Mouse (Mus musculus) naive thymus-derived CD4-positive, alpha-beta T cell, adult 2 months (primary cell): ENCODE data around the gene Mapk9.
"Not testable (repeated sequence)": the region's sequence is repeated elsewhere in the genome, so short reads cannot be mapped to it uniquely, and the experiment has no call there.

ENCODE experiments used
- DNase-seq: peaks from one replicate; pipeline ENCODE4 v3.0.0-alpha.2; 2011; ENCODE audit warnings: low read depth

Gene Mapk9

DNA sequence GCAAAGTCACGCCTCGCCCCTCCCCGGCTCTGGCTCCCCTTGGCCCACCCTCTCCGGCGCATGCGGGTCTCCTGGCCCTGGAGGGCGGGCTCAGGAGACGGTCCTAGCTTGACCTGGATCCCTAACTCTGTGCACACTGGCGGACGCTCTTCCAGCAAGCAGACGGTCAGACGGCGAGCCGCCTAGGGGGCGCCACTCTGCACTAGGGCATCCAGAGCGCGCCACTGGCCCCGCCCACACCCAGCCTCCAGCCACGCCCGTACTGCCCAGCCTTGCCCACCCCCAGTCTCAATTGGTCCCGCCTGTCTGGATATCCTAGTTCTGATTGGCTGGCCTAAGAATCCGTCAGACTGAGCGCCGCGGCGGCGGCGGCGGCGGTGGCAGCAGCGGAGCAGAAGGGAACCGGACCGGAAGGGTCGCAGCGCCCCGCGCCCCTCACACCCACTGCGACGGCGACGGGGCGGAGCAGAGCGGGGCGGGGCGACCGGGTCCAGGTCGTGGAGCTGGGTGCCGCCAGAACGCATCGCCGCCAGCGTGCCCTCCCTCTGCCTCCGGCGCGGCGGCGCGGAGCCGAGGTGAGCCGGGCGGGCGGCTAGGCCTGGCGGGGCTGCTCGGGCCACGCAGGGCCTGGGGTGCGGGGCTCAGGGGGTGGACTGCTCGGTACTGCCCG lies at the start of gene Mapk9:
TSS of gene Mapk9 (plus strand) at position 351 of the 670 bp plus-strand sequence.
- DNase-seq = peak; percentile 98

DNA sequence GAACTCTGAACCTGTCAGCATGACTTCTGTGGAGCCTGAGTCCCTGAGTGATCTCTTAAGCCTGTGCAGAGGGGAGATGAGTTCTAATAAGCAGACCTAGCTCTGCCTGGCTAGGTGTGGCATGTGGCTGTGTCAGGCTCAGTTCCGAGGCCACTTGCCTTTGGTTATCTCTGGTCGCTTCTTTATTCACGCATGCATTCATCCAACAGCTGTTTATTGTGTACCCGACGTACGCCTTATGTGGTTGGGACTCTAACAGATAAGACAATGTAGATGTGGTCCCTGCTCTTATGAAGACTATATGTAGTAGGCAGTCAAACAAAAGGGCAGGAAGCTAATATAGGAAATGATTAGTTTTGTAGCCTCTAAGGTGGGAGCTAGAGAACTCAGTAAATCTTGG lies 47.6 kb upstream of the Mapk9 start:
- DNase-seq = no peak

DNA sequence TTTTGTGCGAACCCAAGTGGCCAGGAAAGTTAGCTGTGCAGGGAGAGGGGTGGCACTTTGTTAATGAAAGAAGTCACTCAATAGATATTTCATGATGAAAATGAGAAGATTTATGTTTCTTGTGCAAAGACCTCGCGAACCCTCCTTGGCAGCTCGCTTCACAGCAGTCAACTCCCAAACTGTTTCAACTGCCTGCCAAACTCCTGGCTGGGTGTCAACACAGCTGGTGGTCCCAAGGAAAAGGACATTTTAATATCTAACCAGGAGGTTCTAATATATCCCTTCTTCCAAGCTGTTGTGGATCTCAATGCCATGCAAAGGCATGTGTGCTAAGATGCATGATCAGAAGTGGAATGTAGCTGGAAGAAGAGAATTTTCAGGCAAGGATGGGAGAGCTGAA lies 45.0 kb upstream of the Mapk9 start:
- no peak for DNase-seq

DNA sequence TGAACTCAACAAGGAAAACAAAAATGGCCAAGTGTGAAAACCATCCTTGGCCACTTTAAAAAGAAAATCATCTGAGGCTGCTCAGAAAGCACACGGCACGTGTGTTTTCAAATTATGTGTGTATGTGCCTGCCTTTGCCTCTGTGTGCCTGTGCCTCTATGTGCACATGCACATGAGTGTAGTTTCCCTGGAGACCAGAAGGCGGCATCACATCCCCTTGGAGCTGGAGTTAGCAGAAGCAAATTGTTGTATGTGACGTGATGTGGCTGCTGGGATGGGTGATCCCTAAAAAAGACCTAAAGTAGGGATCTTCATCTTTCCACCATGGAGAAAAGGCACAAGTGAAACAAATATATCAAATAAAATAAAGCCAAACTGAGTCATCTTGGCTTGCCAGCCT lies 42.8 kb upstream of the Mapk9 start:
- DNase-seq = no peak

DNA sequence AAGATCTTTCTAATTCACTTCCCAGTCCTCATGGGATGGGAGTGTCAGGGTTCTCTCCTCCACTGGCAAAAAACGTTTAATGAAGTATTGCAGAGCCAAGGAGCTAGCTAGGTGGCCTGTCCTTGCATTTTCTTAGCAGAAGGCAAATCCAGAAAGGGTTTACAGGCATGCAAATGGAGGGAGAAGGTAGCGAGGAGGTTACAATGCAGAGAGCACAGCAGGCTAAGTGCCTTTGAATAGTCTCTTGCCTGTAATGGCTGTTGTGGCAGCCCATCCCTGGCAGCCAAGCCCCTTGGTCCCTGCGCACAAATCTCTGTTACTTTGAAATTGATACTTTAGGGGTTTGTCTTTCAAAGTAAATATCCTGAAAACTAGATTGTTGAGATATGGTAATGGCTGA lies 40.3 kb upstream of the Mapk9 start:
- no peak for DNase-seq

DNA sequence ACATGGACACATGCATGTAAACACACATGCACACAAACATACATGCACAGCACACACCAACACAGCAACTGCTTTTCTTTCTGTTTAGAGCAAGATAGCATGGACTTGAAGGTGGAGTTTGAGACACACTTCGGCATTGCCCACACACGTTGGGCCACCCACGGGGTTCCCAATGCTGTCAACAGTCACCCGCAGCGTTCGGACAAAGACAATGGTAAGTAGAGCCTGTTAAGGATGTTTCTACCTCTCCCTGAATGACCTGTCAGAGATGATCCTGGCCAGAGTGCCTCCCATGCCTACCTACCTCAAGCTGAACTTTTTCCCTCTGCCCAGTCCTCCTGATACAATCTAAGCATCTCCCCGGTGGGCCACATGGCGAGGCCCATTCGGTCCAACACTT lies 37.6 kb upstream of the Mapk9 start:
- no peak for DNase-seq

DNA sequence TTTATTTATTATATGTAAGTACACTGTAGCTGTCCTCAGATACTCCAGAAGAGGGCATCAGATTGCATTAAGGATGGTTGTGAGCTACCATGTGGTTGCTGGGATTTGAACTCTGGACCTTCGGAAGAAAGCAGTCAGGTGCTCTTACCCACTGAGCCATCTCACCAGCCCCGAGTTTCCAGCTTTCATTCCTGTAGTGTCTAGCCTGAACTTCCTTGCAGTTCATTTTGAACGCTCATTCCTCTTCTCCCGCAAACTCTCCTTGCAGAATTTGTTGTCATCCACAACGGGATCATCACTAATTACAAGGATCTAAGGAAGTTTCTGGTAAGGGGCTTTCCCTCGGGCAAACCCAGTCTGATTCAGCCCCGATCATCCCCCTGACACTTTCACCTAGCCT lies 35.9 kb upstream of the Mapk9 start:
- not testable (repeated sequence) for DNase-seq

DNA sequence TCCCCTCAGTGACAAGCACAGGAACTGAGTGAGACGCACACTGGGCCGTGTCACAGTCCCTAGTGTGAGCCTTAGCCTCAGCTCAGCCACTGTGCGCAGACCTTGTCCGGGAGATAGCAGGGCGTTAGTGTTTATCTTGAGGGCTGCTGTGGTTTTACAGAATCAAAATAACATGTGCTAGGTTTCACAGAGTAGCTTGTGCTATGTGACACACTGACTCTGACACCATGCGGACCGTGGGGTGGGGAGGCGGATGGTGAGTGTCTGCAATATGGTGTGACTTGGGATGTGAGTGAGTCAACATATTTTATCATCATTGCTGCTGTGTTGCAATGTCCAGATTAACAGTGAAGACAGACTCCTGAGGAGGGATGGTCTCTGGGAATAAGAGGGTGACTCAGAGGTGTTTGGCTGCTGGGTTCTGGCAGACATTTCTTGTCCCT lies 35.4 kb upstream of the Mapk9 start:
- DNase-seq = peak; percentile 33

DNA sequence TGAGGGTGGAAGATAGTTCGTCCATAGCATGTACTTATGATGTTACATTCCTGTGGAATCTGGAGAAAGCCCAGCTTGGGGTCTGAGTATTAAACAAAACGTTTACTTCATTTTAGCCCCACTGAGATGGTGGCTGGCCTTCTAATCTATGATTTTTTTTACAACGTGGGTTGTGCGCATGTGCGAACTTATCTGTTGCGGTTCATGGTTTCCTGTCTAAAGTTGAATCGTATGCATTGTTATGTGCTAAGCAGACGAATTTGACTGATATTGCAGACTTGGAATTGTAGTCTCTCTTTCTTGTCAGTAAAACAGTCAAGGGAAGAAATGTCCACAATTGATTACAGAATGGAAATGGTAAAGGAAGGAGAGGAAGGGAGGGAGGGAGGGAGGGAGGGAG lies 34.7 kb upstream of the Mapk9 start:
- peak; percentile 84 for DNase-seq

DNA sequence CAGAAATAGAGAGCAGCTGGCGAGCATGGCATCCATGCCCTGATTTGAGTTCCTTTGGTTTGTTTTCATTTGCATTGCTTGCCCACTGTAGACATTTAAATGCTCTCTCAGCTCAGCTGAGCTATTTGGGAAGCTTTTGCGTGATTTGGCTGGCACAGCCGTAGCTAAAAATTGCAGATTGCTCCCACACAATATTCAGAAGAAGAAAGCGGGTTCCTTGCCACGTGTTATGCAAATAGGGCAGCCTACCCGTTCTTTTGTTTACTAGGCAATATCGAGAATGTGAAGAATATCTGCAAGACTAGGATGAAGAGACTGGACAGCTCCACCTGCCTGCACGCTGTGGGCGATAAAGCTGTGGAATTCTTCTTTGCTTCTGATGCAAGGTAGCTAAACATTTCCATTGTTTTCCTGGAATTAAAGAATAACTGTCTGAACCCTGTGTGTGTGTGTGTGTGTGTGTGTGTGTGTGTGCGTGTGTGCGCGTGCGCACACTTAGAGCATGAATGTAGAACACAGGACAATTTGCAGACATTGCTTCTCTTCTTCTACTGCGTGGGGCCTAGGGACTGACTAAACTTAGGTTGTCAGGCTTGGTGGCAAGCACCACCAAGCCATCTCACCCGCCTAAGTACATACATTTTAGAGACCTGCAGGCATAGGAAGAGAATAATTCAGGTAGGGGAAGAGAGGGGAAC lies 27.5 kb upstream of the Mapk9 start:
- no peak for DNase-seq

DNA sequence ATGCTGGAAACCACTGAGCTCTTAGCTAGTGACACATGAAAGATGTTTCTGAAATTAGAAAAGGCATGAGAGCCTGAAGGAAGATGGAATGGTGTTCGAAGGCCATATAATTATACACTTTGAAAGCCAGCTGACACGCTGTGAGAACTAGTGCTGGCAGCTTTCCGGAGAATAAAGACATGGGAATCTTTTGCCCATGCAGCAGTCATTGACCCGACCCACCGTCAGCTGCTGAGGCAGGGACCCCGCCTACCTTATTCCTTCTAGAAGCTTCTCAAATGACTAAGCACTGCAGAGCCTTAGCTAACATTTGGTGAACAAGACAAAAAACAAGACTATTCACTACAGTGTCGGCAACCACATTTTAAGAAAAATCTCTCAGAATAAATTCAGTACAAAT lies 26.9 kb upstream of the Mapk9 start:
- no peak for DNase-seq

DNA sequence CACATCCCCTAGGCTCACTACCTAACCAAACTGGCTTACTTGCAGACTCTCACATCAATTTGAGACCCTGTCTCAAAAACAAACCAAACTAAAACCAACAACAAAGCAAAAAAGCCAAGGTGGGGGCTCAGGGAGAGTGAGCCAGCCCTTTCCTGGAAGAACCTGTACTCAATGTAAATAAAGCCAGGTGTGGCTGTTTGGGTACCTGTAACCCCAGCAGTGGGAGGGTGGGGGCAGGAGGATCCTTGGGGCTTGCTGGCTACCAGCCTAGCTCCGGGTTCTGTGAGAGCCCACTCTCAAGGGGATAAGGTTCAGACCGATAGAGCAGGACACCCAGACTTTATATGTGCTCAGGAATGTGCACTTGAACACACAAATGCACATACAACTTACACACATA lies 25.6 kb upstream of the Mapk9 start:
- no peak for DNase-seq

DNA sequence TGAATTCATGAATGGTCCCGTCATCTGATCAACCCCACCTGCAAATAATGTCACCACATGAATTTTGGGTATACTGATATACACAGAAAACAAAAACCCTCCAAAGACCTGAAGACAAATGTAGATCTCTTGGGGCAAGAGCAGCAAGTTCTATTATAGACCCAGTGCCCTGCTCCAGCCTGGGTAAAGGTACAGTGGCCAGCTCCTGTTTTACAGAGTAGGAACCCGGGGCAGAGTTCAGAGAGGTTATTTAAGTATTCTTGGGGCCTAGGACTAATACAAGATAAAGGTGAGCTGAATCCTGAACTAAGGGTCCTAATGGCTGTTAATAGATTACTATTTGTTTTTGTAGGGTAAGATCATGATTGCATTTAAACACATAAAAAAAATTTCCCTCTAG lies 25.0 kb upstream of the Mapk9 start:
- no peak for DNase-seq

DNA sequence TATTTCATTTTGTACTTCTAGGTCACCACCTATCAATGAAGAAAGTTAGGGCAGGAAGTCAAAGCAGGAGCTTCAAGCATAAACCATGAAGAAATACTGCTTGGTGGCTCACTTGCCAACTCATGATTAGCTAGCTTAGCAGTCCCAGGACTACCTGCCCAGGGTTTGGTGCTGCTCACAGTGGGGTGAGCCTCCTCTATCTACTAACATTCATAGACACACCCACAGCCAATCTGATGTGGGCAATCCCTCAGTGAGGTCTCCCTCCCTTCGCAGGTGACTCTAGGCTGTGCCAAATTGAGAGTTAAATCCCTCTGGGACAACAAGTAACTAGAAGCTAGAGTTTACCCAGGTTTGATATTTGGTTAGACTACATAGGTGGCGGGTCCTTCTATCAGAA lies 24.2 kb upstream of the Mapk9 start:
- DNase-seq = no peak

DNA sequence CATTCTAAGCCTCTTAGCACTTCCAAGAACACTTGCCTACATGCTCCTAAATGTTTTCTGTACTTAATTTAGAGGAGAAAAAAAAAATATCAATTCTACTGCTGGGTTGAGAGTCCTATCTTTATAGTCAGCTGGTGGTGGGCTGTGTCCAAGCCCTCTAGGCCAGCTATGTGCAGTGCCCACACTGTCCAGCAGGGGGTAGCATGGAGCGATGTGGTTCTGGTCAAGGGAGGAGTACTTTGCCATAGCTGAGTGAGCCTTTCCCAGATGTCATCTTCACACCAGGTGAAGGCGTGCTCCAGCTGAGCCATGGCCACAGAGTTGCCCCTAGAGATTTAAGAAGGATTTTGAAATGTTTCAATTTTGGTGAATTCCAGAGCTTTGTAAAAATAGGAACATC lies 21.7 kb upstream of the Mapk9 start:
- DNase-seq = peak; percentile 78

DNA sequence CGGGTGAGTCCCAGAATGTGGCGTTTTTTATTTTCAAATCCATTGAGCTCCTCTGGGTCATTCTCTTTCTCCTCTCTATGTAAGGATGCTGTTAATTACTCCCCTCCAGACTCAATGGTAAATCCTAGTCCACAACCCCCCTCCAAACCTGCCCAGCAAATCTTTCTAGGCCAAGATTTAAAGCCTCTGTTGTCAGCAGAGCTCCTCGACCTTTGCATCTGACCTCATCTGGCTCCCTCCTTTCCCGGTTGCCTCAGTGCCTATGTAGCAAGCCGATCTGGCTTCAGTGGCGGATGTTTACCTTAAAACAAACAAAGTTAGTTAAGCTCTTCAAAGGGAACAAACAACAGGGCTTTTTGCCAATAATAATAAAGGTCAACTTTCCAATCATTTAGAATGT lies 19.3 kb upstream of the Mapk9 start:
- DNase-seq = no peak

DNA sequence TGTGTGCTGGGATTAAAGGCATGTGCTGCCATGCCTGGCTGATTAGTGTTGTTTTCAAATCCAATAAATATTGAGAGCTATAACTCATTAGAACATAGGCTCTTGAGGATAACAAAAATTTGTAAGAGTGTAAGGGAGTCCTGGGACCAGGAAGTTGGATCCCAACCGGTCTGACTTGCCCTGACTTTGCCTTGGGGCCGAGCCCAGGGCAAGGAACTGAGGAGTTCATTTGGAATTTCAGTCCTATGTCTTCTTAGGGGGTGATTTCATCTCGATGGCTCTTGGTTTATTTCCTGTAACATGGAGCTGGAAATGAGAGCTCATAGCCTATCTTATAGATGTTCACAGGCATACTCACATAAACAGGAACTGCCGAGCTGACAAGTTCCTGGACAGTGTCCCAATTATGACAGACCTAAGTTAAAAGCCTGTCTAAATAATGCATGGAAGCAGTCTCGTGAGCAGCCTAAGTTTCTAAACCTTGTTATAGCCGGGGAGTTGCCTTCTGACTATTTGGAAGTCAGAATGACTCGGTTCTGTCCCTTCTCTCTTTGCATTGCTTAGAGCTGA lies 17.3 kb upstream of the Mapk9 start:
- no peak for DNase-seq

DNA sequence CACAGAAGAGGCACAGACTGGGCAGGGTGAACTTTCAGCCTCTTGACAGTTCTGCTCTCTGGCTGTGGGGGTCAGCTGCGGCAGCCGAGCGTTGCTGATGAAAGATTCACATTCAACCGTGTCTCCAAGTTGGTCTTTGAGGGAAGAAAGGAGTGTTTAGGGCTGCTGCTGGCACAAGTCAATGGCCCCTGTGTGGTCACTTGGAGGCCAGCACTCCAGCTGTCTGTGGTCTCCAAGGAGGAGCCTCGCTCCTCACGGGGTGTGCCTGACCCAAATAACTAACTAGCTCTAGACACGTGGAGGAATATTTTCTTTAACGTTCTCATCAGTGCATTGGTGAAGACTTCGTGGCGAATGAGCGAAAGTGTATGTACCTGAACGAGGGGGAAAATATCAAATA lies 14.6 kb upstream of the Mapk9 start:
- DNase-seq = no peak

DNA sequence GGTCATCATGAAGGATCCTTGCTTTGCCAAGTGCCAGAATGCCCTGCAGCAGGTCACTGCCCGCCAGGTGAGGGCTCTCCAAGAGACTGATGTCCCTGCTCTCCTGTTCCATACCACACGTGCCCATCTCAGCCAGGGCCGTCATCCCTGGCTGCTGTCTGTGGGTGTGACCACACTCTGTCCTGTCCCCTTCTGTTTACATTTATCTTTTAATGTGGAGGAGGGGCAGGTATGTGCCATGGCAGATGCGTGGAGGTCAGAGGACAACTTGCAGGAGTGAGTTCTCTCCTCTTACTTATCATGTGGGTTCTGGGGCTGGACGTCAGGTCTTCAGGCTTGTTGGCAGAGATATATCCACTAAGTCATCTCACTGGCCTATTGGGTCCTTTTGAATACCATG lies 13.6 kb upstream of the Mapk9 start:
- DNase-seq = no peak

DNA sequence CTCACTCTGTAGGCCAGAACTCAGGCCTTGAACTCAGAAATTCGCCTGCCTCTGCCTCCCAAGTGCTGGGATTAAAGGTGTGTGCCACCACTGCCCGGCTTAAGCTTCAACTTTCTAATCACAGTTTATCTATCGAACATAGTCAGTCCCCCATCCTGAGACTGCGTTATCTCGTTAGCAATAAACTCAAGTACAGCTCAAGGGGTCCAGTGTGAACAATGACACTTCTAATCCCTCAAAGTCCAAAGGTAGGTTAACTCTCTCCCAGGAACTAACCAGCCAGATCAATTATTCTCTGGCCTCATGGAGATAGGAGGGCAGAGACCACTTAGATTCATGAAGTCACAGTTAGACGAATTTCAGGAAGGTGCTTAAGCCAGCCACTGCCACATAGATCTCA lies 12.3 kb upstream of the Mapk9 start:
- DNase-seq = no peak

DNA sequence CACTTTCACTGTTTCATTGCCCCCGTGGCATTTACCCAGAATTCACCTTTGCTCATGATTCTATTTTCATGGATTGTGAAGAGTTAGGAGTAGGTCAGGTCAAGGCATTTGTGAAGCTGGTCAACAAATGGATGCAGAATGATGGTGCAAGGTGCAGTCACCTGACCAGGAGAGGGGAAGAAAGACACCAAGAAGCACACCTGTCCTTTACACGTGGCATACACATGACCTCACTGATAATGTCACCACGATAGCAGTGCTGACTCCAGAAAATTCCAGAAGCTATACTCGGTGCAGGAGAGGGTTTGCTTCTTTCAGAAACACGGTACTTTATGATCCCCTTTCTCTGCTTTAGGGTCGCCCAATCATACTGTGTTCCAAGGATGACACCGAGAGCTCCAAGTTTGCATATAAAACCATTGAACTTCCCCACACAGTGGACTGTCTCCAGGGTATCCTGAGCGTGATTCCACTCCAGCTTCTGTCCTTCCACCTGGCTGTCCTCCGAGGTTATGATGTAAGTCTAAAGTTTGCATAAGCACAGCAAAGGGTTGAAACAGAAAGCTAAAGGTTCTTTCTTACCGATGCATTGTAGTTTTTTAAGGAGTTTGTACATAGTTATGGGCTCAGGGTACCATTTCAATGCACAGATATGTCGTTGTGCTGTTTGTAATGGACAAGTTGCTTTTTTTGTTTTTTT lies 11.1 kb upstream of the Mapk9 start:
- DNase-seq = no peak

DNA sequence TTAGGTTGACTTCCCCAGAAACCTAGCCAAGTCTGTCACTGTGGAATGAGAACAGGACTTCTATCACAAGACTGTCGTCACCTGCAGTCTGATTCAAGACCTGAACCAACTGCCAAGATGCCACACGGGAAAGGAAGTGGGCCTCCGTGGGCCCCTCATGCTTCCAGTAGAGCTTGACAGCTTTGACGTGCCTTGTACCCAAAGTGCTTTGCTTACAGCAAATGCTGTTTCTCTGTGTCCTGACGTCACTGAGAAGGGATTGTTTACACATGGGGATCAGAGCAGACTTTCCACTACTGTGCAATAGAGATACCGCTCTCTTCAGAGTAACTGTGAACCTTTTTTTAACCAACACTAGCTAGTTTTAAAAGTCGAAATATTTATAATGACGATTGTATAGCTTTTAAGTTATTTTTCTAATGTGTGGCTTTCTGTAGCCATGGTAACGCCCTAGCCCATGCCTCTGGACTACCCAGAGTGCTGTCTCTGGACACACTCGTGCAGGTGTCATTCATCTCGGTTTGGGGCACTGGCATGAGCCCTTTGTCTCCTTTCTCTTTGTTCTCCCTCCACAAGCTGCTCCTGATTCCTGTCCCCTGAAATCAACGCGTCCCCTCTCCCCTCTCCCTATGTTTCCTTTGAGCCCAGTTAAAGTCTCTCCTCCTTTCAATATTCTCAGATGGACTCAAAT lies 8.7 kb upstream of the Mapk9 start:
- peak; percentile 59 for DNase-seq
